Mouse (Mus musculus) heart, adult 2 months (tissue): ENCODE results near the gene Pim1.

Experiments used
- CTCF ChIP-seq: fragments of 200-600 bp; IDR thresholded peaks from 2 replicates; pipeline ENCODE4 v1.8.1; 2022; ENCODE audit warnings: antibody characterized with exemption, mild to moderate bottlenecking, moderate library complexity
- EP300 ChIP-seq: fragments of 200-500 bp; IDR thresholded peaks from 2 replicates; pipeline ENCODE4 v1.6.1; 2011; ENCODE audit warnings: low read depth, low read length, control low read depth; ENCODE audit not compliant: insufficient read depth

DNA sequence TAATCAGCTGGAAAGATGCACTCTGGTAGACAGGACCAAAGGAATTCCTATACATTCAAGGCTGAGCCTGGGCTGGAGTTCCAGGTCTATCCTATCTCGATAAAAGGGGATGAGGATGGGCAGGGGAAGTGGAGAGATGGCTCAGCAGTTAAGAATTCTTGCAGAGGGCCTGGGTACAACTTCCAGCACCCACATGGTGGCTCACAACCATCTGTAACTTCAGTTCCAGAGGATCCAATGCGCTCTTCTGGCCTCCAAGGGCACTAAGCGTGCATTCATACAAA lies 6.5 kb downstream of the Pim1 start:
- TF ChIP-seq CTCF = no peak
- TF ChIP-seq EP300 = no peak
